Mouse (Mus musculus): ENCODE data around the gene Fam83c.
"Not testable (repeated sequence)": the region's sequence is repeated elsewhere in the genome, so short reads cannot be mapped to it uniquely, and the experiment has no call there.

The Fam83c gene

DNA sequence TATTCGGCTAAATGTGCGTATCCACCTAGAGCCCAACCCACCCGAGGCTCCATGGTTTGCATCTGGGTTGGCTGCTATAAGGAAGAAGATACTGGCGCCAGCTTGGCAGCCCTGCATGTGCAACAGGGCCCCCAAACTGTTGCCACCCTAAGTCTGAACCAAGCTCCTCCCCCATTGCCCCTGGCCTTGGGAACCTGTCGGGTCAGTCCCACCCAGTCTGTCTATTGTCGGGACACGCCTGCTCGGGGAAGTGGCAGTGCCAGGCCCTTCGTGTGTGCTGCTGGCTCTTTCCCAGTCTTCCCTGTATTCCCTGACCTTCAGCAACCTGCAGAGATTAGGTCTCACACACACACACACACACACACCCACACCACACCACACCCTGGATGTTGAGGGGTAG lies at the start of gene Fam83c:
Gene Fam83c (minus strand): TSS at position 123 of the 400 bp plus-strand sequence.
- DNase-seq (ENCODE audit: low spot score in 2 of 2) = no peak

DNA sequence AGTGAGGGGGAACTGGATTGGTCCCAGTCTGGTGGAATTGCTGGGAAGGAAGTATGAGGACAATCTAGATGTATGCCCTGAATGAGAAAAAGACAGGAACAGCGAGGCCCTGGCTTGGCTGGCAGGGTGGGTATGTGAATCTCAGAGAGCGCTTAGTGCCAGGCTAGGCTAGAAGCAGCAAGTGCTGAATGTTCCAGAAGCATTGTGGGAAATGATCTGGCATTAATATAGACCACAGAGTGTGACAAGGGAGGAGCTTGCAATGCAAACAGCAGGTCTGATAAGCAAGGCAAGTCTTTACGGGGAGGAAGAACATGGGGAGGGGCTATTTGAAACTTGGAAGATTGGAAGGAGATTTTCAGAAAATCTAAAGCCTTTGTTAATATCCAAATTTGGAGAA lies 47.4 kb upstream of the Fam83c start:
- no peak for DNase-seq (ENCODE audit: low spot score in 2 of 2)

DNA sequence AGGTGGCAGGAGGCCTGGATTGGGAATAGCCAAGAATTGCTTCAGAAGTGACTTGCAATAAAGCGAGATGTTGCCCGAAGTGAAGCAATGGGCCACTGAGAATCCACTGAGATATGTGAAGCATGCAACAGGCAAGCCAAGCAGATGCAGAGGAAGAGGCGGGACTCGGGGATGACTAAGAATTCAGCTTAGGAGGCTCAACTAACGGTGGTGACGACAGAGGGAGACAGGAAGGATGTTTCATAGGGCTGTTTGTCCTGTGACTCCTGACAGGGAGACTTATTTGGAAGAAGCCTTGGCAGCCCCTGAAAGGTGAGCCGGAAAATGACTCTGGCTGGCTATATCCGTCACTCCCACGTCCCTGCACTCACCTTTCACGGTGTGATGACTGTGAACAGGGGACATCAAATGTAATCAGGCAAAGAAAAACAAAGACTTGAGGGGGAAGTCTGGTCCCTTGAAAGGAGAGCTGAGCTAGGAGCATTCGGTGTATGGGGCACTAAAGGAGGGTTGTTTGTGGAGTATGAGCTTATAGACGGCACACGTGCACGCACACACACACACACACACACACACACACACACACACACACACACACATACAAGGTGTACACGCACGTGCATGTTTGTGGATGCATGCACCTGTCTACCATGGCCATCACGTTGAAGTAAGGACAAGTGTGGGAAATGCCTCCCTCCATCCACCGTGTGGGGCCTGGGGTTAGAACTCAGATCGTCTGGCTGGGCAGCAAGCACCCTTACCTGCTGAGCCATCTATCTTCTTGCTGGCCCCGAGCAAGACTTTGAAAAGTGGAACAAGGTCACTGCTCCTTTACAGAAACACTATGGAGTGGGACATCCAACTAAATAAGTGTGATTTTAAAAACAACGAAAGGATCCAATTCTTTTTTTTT lies 44.6 kb upstream of the Fam83c start:
- no peak for DNase-seq (ENCODE audit: low spot score in 2 of 2)

DNA sequence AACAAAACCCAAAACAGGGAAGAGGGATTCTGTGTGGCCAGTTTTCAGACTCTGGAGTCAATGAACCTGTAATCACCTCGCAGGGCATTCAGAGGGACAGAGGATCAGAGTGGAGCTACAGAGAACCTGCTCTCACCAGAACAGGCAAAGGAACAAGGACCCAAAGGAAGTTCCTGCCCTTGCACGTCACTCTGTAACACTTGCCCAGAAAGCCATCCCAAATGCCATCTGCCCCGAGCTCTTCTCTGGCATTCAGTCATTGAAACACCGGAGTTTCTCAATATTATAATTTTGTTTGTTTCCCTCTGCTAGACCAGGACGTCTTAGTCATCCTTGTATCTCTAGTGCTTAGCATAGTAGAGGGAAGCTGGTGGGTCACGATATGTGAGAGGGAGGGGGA lies 39.0 kb upstream of the Fam83c start:
- no peak for DNase-seq (ENCODE audit: low spot score in 2 of 2)

DNA sequence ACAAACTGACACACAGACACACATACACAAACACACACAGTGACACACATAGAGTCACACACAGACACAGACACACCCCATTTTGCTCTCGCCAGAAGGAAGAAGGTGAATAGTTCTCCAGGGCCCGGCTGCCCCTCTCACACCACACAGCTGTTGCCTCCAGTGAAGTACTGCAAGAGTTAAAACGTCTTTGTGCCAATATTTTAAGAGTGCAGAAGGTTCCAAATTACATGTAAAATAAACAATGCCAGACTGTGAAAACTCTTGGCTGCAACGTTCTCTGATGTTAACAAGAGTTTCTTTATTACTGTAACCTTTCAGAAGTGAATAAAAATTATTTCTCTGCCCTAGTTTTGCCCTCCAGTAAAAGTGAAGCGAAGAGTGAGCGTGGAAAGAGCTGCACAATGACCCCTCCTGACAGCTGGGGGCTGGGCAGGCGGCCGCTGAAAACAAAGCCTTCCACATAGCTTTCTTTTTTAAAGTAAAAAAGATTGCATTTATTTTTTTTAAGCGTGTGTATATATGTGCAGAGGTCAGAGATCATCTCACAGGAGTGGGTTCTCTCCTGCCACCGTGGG lies 38.4 kb upstream of the Fam83c start:
- DNase-seq (ENCODE audit: low spot score in 2 of 2) = no peak

DNA sequence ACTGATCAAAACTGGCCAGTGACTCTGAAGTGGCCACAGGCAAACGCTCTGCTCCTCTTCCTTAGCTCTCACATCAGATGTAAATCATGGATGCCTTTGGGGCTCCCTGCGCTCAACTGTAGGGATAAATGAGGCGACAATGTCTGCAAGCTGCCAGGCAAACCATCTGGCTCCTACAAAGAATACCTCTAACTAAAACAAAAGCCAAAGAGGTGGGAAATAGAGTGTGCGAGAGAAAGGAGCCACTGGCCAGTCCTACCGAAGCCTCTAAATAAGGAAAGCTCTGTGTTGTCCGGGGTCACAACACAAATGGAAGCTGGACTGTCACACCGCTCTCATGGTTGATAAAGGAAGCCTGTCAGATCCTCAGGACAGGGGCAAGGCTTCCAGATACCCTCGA lies 37.8 kb upstream of the Fam83c start:
- DNase-seq (ENCODE audit: low spot score in 2 of 2) = no peak

DNA sequence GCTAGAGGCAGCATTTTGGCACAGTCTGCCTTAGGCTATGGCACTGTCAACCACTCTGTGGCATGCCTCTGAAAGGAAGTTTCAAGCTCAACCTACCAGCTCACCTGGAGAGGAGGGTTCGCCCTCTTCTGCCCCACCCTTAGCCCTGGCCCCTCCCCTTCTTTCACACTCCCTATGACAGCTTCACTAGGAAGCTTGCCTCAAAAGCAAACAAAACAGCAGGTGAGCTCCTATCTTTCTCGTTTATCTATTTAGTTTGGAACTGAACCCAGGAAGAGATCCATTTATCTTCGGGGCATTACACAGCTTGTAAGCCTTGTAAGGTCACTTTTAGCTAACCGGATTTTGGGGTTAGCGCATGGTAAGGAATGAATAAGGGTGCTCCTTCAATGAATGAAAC lies 35.1 kb upstream of the Fam83c start:
- DNase-seq (ENCODE audit: low spot score in 2 of 2) = no peak

DNA sequence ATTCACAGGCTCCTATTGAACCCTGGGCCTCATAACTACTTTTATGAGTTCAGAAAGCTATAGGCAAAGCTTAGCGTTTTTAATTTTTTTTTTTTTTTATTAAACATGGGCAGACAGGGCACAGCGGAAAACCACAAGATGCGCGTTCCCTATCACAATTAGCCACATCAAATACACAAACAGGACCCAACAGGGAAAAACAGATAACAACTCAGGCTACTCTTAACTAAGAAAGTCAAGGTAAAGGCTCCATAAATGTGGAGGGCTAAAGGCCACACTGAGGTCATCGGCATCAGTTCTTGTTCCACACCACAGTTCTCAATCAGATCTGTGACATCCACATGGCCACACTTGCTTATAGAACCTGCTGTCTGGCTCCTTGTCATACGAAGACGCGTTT lies 33.7 kb upstream of the Fam83c start:
- no peak for DNase-seq (ENCODE audit: low spot score in 2 of 2)

DNA sequence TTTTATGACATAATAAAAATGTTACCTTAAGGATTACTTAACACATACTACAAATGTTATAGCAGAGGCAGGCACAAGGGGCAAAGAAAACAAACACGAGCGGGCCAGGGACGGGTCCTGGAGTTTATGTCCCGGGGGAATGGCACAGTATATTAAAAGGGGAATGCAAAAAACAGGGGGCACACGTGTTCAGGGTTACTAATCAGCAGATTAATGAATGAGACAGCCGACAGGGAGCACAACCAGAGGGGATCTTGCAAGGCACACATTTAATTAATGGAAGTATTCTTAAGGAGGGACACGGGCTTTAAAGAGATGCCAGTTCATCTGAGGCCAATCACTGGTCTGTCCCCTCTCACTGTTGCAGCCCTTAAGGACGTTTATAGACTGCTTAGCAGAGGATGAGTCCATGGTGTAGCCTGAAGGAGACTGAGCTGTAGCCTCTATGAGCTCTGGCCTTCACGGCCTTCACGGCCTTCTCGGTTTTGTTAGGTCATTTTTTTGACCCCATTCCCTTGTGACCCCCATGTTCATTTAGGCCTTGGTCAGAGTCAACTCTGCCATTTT lies 28.7 kb upstream of the Fam83c start:
- no peak for DNase-seq (ENCODE audit: low spot score in 2 of 2)

DNA sequence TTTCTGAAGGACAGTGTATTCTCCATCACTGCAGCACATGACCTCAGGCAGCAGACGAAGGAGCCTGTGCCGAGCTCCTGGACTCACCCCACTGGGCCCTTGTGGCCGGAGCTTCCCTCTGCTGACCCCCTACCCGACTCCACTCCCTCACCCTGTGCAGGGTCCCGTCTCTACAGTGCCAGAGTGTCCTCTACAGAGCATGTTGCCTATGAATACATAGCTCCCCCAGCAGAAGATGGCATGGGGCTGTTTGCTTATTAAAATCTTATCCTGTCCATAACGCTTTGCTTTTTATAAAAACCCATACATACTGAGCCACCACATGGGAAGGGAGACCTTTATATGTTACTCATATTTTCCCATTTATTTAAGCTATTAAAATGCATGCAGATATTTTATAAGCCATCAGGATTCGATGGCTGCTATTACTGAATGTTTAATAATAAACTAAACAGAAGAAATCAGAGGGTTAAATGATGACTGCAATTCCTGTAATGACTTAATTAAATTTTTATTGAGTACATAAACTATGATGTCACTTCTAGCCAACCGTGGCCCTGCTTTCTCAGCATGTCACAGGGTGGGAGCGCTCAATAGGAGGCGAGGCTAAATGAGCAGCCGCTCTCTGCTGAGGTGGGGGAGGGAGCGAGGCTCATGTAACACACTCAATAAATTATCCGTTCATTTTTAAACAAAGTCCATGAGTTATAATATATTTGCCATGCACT lies 28.1 kb upstream of the Fam83c start:
- DNase-seq (ENCODE audit: low spot score in 2 of 2) = no peak

DNA sequence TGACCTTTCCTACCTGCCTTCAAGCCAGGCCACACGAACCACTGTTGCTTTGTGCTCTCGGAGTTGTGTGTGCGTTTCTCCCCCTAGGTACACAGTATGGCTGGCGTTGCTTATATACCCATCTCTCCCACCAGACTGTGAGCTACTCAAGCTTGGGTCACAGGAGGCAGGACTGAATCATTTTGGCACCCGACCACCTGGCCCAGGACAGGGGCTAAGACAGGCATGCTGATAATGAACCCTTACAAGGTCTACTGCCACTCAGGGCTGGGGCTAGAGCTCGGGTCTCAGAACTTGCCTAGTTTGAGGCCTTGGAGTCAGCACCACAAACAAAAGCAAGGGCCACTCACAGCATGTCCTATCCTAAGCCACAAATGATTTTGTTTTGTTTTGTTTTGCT lies 26.9 kb upstream of the Fam83c start:
- no peak for DNase-seq (ENCODE audit: low spot score in 2 of 2)

DNA sequence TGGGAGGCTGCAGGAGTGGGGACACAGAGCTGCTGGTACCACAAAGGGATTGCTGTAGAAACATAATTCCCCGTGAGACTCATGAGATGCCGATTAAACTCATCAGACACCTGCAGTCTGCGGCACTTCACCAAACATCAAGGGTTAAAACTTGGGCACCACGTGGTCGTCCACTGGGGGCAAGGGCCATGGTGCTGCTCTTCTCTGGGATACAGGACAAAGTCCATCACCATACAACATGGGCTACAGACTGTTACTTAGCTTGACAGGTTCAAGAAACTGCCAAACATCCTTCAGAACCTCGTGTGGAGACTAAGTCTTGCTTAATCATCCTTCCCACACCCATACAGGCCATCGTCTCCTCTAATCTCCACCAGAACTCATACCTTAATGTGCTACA lies 25.4 kb upstream of the Fam83c start:
- DNase-seq (ENCODE audit: low spot score in 2 of 2) = no peak

DNA sequence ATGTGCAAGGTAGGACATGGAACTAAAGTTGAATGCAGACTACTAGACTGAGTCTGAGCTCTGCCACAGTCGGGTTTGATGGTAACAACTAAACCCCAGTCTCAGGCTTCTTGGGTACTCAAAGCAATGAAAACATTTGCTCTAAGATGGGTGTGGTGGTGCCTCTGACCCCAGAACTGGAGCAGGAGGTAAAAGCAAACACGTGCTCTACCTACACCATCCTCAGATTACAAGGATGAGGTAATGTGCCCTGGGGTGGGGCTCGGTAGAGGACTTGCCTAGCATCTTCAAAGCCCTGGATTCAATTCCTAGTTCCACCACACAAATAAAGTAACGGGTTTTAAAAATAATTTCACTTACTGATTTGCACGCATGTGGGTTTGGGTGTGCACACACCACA lies 17.9 kb upstream of the Fam83c start:
- no peak for DNase-seq (ENCODE audit: low spot score in 2 of 2)

DNA sequence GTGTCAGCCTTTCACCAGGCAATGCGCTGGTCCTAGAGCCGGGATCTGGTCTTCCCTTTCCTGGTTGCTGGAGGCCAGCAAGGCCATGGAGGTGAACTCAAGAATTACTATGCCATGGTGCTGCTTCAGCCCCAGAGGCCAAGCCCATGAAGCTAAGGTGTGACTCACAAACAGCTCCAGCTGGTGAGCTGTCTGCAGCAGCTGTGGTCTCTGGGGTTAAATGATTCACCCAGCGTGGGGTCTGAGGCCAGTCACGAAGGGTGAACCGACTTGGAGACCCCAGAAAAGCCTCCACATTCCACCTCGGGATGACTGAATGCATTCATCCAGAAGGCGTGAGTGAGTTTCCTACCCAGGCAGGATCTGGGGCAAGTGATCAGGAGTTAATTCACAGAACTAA lies 15.5 kb upstream of the Fam83c start:
- DNase-seq (ENCODE audit: low spot score in 2 of 2) = no peak

DNA sequence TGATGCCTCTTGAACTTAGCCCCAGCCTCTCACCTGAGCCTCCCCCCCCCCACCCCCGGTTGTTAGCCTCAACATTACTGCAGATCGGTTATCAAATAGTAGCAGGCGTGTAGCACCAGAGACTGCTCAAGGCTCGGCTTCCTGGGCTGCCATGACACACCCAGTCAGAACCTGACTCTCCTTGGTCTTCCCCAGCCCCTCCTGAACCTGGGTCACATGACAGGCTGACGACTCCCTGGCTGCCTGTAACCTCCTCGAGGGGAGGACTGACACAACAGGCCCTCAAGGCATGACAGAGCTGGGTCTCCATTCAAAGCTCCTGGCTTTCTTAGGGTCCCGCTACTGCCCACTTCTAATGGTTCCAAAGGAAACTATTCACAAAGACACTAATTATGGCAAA lies 14.8 kb upstream of the Fam83c start:
- DNase-seq (ENCODE audit: low spot score in 2 of 2) = no peak

DNA sequence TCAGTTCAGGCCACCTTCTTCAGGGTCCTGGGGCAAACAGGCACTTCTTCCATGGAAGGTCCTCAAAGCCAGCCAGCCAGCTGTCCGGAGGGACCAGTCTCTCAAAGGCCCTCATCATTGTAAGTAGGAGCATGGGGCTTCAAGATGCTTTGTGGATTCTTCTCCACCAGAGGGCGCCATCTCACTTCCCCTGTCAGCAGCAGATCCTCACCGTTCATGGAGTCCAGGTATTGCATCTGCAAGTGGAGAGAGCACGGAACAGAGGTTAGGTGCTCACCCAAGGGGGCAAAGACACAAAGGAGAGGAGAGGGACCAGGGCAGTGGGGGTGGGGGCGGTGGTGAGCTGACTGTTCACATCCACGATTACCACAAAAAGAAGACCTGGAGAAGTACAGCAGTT lies 13.6 kb upstream of the Fam83c start:
- DNase-seq (ENCODE audit: low spot score in 2 of 2) = peak; percentile 61 to 79

DNA sequence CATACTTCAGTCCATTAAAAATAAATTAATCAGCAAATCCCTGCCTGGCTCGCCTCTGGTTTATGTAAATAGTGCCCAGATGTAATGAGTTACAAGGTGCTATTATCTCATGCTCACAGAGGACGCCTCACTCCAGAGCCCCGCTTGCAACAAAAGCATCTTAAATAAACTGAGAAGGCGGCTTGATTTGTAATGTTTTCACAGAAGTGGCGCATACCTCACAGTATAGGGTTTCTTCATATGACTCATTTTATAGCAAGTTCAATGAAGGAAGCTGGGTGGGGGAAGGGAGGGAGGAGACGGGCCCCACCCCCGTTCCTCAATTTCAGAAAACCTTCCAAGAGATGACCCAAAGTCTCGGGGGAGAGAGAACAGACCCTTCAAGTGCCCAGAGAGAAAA lies 12.3 kb upstream of the Fam83c start:
- DNase-seq (ENCODE audit: low spot score in 2 of 2) = no peak

DNA sequence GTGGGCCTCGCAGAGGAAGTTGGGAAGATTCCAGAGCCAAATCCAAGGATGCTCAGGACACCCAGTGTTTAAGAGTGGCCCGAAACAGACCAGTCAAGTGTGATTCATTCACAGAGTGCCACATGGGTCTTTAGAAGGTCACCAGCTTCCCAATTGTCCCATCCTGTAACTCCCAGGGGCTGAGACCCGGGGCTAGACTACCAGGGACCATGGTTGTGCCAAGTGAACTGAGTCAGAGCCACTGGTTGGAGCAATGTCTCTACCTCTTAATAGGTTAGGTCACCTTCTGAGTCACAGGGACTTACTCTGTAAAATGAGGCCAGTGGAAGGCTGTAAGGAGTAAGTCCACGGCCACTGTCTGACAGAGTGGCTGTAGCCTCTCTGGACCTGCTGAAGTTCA lies 4.3 kb upstream of the Fam83c start:
- DNase-seq (ENCODE audit: low spot score in 2 of 2) = no peak

DNA sequence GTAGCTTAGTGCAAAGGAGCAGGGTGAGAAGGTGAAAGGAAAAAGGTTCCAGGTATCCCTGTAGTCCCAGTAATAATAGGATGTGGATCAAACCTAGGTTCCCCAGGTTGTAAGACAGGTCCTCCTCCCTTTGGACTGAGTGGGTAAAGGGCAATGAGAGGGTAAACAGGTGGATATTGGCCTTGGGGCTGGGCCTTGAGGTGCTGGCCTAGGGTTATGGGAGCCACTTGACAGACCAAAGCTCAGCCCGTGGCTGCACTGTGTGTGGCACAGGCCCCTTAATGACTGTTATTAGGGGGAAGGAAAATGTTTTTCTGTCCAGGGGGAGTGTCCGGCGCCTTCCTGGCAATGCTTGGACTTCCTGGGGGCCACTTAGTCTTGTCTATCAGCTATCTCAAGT lies 3.3 kb upstream of the Fam83c start:
- no peak for DNase-seq (ENCODE audit: low spot score in 2 of 2)

DNA sequence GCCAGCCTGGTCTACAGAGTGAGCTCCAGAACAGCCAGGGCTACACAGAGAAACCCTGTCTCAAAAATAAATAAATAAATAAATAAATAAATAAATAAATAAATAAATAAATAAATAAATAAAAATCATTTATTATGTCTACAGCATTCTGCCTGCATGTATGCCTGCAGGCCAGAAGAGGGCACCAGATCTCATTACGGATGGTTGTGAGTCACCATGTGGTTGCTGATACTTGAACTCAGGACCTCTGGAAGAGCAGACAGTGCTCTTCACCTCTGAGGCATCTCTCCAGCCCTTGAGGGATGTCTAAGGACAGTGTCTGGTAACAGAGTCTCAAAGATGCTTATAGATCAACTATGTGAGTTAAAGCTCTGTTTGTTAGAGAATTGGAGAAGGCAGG lies 2.6 kb downstream of the Fam83c start:
- DNase-seq (ENCODE audit: low spot score in 2 of 2) = not testable (repeated sequence)

DNA sequence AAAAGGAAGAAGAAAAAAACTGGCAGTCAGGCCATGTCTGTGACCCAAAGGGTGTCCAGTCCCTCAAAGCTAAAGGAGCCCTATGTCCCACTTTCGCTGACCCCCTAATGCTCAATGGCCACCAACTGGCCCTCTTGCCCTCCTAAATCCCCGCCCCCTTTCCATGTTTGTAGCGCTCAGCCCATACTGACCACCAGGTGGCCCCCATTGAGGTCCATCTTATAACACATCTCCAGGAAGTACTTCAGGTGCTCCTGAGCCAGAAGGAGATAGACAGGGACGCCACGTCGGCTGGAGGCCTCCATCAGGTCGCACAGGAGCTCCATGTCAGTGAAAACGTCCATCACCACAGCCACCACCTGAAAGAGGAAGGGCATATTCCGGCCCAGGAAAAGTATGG lies 3.4 kb downstream of the Fam83c start:
- no peak for DNase-seq (ENCODE audit: low spot score in 2 of 2)

DNA sequence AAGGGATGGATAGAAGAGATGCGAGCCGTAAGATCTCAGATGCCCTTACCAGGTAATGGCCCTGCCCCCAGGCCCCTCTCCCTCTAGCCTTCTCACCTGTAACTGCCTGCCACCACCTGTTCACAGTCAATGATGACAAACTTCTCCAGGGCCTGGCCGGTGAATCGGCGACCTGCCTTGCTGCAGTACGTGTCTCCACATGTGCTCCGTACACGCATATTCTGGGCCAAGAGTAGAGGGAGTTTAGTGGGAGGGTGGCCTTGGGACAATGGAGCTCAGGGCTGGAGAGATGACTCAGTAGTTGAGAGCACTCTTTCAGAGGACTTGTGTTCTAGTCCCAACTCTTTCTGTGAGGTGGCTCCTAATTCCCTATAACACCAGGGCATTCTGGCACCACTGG lies 3.8 kb downstream of the Fam83c start:
- no peak for DNase-seq (ENCODE audit: low spot score in 2 of 2)
